Mouse (Mus musculus) large intestine, adult 2 months (tissue): Measurements from ENCODE around the gene Rep15. TPM values are rescaled to one million over a fixed set of nuclear protein-coding genes. Genes with fewer than 3 reads are reported as not detected.

Experiments used
- DNase-seq: peaks from one replicate; pipeline ENCODE4 v3.0.0-alpha.2; 2012; ENCODE audit warnings: low read depth, low spot score
- WGBS: fragments of 180-500 bp; shearing (Covaris S2); methylation state at CpG from one replicate; pipeline ENCODE4 v1.1.7; 2018; 5-methylcytosine and 5-hydroxymethylcytosine counted together
- polyA plus RNA-seq: library from polyadenylated mRNA; depleted of rRNA; stranded (reverse); fragments of >200 nt; gene quantifications from 2 replicates; pipeline ENCODE4 v1.2.3, GENCODE M21; 2012; rRNA removed

Rep15 gene
- polyA plus RNA-seq, result 12.6 and 14.3 TPM in 2 replicates

DNA sequence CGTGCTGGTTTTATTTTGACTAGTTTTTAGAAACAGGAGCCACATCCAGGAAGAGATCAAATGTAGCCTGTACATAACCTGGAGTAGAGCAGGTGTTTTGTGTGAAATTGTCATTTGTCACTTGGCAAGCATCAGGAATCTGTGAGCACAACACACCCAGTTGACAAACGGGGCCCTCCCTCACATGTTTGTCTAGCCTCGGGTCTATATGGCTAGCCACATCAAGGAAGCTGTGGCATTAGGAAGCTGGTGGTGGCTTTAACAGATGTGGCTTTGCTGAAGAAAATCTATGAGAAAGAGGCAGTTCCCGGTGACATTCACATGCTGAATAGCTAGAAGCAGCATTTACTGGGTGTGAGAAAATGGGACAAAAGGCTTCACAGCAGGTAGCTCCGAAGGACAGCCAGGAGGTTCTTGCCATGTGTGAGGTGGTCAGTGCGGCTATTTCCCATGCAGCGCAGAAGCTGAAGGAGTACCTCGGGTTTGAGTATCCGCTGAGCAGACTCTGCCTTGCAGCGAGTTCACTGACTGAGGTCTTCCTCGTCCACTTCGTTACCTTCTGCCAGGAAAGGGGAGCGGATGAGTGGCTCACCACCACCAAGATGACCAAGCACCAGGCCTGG, at the start of gene Rep15:
TSS of gene Rep15 (plus strand) at position 282 of the 623 bp plus-strand sequence.
- no peak for DNase-seq
- 59% methylated on average over 13 of the region's 13 CpGs for WGBS

GRCm38 (mm10) chr6:146984569-146984968, 47.8 kb upstream of the Rep15 start:
- WGBS, result 74% methylated on average over 3 of the region's 3 CpGs

DNA sequence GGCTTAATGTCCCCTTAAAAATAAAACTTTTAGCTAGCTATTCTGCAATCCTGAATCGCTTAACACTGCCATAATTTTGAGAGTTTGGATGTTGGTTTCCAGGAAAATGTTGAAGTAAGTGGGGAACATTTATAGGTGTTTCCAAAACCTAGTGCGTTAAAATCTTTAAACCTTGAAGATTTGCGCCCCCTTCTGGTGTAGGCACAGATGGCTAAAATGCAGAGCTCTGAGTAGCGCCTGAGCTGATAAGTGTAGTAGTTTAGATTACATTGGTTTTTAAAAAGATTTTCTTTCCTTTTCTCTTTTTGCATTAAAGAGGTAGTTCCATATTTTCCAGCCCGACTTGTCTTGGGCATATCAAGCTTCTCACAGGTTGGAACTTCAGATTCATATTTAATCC, 38.1 kb upstream of the Rep15 start:
- WGBS, result 43% methylated on average over 5 of the region's 5 CpGs
- no peak for DNase-seq

More at GRCm38 (mm10) chr6:146984569-146984968, 47.8 kb upstream of the Rep15 start:
- DNase-seq, result no peak

- DNase-seq, result no peak
- 91% methylated on average over 2 of the region's 2 CpGs for WGBS
Measured at GRCm38 (mm10) chr6:146995391-146995790, 37.0 kb upstream of the Rep15 start.

DNA sequence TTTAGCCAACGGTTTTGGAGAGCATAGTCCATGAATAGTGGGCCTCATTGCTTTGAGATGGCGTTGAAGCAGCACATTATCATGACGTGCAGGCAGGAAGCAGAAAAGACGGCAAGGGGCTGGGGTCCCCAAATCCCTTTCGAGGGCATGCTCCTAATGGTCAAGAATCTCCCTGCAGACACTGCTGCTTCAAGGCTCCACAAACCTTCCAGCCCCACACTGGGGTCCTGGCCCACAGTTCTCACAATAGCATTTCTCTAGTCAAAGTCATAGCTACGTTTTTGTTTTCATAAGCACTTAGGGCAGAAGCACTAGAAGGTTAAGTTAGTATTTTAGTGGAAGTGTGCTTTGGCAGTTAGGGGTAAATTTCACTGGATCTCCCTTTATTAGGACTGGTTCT, 36.5 kb upstream of the Rep15 start:
- no peak for DNase-seq
- WGBS, result 94% methylated on average over 6 of the region's 6 CpGs

- 67% methylated on average over 6 of the region's 6 CpGs for WGBS
Measured at GRCm38 (mm10) chr6:146997006-146997405, 35.4 kb upstream of the Rep15 start.

DNA sequence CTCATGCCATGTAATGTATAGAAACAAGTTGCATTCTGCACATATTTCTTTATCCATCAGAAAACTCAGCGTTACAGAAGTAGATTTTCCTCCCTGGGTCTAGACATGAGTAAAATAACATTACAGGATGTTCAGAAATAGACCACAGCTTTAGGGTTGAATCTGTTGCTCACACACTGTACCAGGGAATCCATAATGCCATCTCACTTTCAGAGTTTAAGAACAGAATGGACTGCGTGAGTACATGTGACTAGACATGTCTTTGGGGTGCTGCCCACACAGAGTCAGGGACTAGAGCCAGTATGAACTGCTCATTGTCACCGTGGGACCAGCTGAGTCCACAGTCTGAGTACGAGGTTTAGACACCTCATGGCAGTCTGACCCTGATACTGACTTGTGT, 33.7 kb upstream of the Rep15 start:
- WGBS, result 85% methylated on average over 4 of the region's 4 CpGs
- no peak for DNase-seq

More at GRCm38 (mm10) chr6:146997006-146997405, 35.4 kb upstream of the Rep15 start:
- DNase-seq, result no peak

DNA sequence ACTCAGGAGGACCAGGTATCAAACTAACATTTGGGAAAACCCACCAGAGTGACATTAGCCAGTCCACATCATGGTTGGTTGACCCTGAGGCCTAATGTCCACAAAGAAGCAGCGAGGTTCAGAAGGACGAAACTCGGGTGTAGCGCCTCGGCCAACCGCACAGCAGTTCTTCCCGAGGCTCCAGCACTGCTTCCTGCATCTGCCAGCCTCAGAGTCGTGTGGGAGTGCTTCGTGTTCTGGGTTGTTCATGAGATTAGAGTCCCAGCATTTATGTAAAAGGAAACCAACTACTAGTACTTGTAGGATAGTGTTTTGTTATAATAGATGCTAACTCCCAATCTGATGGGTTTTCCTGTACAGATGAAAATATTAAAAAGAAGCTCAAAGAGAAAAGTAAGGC, 33.1 kb upstream of the Rep15 start:
- 83% methylated on average over 9 of the region's 9 CpGs for WGBS
- no peak for DNase-seq

DNA sequence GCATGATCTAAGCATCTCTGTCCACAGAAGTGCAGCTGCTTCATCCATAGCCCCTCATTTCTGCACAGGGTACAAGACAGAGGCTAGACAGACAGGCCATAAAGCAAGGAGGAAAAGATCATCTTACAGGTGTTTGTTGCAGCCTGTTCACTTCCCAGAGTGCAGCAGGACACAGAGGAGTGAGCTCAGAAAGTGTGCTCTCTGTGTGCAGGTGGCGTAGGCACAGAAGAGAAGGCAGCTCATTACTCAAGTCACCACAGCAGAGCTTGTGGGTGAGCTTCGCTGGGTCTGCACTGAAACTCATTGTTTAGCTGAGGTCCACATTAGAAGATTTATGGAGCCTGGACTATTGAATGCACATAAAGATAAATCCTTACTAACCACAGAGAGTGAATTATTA, 32.6 kb upstream of the Rep15 start:
- 86% methylated on average over 2 of the region's 2 CpGs for WGBS
- DNase-seq, result no peak

DNA sequence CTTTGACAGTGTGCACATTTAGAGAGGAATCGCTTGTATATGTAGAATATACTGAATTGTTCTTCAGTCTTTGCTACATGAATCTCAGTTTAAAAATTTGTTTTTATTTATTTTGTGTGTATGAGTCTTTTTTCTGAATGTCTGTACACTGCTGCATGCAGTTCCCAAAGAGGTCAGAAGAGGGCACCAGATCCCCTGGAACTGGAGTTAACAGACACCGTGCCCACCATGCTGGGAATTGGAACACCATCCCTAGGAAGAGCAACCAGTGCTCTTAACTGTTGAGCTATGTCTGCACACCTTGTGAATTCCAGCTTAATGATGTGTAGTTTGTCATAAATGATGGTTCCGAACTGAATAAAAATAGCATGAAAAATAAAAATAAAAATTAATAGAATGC, 24.2 kb upstream of the Rep15 start:
- DNase-seq, result no peak
- 83% methylated on average over 3 of the region's 3 CpGs for WGBS

DNA sequence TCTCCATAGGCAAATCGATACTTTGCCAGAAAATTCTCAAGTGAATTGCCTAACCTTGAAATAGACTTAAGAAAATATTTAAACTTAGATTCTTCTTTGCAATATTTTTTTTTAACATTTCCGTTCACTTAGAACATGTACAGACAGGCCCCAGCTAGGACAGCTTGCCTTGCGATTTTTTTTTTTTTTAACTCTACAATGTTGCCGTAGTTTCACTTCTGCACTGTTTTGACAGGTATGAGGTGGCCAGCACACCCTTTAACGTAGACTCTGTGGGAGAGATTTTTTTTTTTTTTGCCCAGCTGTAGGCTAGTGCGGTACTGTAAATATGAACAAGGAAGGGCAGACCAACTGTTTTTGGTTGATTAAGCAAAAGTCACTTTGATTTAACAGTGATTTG, 22.0 kb upstream of the Rep15 start:
- no peak for DNase-seq
- 86% methylated on average over 6 of the region's 6 CpGs for WGBS

- 77% methylated on average over 15 of the region's 15 CpGs for WGBS
- DNase-seq, result no peak
Measured at GRCm38 (mm10) chr6:147010811-147011520, 21.4 kb upstream of the Rep15 start.

- WGBS, result 55% methylated on average over 6 of the region's 6 CpGs
Measured at GRCm38 (mm10) chr6:147011555-147011954, 20.8 kb upstream of the Rep15 start.

DNA sequence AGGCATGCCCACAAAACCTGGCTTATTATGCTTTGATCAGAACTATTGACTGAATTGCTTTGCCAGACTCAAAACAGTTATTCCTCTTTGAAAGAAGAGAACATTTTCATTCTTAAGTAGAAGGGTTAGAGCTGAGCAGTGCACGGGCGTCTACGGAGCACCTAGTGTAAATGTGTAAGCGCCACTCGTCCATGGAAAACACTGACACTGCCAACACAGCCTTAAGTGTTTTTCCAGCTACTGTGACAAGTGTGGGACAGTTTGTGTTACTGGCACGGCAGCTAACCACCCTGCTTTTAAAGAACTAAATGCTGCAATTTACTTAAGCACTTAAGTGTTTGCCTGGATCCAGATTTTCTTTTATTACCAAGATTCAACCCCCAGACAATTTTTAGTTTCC, 20.4 kb upstream of the Rep15 start:
- no peak for DNase-seq
- WGBS, result 78% methylated on average over 6 of the region's 6 CpGs

More at GRCm38 (mm10) chr6:147011555-147011954, 20.8 kb upstream of the Rep15 start:
- no peak for DNase-seq

DNA sequence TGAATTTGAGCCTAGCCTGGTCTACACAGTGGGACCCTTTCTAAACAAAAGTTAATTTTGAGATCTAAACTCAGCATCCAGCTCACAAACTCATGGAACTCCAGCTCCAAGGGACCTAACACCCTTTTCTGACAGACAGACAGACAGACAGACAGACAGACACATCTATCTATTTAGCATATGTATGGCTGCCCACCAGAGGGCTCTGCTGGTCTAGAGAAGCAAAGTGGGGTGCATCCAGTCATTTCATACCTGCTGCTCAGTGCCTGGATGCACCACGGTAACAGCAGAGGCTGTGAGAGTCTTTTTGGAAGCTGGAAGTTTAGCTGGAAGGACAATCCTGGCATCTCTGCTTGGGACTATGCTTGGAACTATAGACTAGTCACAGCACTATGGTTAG, 18.8 kb upstream of the Rep15 start:
- no peak for DNase-seq

GRCm38 (mm10) chr6:147017906-147018305, 14.5 kb upstream of the Rep15 start:
- 81% methylated on average over 4 of the region's 4 CpGs for WGBS
- DNase-seq, result no peak

More for the DNA sequence above, 18.8 kb upstream of the Rep15 start:
- 69% methylated on average over 1 of the region's 1 CpGs for WGBS

DNA sequence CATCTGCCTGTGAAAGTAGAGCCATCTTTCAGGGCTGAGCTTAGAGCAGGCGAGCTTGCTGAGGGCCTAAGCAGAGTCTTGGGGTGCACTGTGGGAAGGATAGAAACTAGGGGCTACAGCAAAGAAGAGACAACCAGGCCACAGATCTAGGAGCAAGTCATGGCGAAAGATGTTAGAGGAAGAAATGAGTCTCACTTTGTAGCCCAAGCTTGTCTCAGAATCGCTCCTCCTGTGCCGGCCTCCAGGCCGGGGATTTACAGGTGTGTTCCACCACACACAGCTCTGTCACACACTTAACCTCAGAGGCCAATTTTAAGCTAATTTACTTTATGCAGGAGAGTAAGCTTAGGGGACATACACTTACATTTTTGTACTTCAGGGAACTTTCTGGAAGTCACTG, 14.0 kb upstream of the Rep15 start:
- no peak for DNase-seq

DNA sequence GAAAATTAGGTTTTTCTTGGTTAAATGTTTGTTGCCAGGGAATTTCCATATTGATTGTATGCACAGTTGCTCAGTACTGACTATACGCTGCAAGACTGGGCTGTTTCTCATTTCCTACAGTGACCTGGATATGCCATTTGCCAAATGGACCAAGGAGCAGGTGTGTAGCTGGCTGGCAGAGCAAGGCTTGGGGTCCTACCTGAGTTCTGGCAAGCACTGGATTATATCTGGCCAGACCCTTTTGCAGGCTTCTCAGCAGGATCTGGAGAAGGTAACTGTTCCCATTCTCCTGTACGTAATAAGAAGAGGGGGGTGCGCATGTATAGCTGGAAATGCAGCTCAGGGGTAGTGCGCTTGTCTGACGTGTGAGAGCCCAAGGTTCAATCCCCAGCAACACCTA, 11.2 kb upstream of the Rep15 start:
- WGBS, result 96% methylated on average over 5 of the region's 5 CpGs
- DNase-seq, result no peak

More for the DNA sequence above, 14.0 kb upstream of the Rep15 start:
- 95% methylated on average over 5 of the region's 5 CpGs for WGBS

- no peak for DNase-seq
Measured at GRCm38 (mm10) chr6:147022375-147023132, 9.8 kb upstream of the Rep15 start.

GRCm38 (mm10) chr6:147023133-147023395, 9.3 kb upstream of the Rep15 start:
- 87% methylated on average over 2 of the region's 2 CpGs for WGBS
- DNase-seq, result no peak

More at GRCm38 (mm10) chr6:147022375-147023132, 9.8 kb upstream of the Rep15 start:
- 87% methylated on average over 16 of the region's 16 CpGs for WGBS

DNA sequence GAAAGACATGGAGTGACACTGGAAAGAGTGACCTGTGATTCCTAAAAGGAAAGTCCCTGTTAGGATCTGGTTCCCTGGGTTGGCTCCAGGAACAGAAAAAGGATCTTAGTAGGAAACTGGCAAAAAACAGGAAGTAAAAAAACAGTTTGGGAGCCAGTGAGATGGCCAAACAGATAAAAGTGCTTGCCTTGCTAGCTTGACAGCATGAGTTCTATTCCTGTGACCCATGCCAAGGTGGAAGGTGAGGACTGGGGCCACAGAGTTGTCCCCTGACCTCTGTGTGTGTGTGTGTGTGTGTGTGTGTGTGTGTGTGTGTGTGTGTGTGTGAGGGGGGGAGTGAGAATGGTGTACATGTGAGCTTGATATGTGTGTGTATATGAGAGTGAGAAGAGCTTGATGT, 8.8 kb upstream of the Rep15 start:
- DNase-seq, result no peak
